In the genomic region with DNA sequence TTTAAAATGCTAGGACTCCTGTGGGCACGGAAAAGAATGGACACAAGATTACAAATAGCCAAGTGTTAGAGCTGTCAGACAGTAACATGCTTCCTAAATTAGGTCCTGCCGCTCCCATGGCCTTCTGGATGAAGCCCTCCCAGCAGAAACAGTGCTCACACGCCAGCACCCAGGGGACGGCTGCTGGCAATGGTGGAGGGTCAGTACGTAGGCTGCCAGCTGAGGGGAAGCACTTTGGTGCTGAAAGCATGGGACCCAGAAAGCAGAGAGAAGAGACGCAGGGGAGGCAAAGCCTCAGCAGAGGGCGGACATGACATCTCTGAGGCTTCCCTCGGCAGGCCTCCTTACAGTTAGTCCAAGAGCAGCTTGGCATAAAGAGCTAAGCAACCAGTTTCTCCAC, we compare ENCODE assay signal across 27 mouse cellular contexts. TPM values are rescaled to one million over a fixed set of nuclear protein-coding genes. Genes with fewer than 3 reads are reported as not detected.
"Had no signal": no experiment of that assay in that cellular context is flagged by ENCODE, and none has a peak within 500 bp of the region (broad histone marks: within the 10 kb centered on the region; RNA-seq: fewer than 3 reads in every experiment).

No protein-coding gene starts in this region.

- DNase-seq: gastrocnemius, postnatal 14 days; gastrocnemius, postnatal 36 days; heart, postnatal 14 days; kidney, adult 18-20 months; kidney, adult 8-10 months; kidney, postnatal 10 days; kidney, postnatal 25 days; kidney, postnatal 4 days; layer of hippocampus, adult 9-11 months; liver; liver, embryonic 13.5 days had no signal

- H3K27me3 ChIP-seq: heart, embryonic 13.5 days; heart, embryonic 15.5 days; hindbrain, embryonic 12.5 days; intestine, embryonic 15.5 days; limb, embryonic 12.5 days; liver, embryonic 13.5 days; liver, embryonic 15.5 days had no signal

- H3K4me2 ChIP-seq: heart, embryonic 11.5 days; heart, embryonic 13.5 days; heart, embryonic 15.5 days; hindbrain, embryonic 12.5 days; hindbrain, embryonic 14.5 days; intestine, embryonic 15.5 days; limb, embryonic 12.5 days; liver, embryonic 11.5 days; liver, embryonic 13.5 days; liver, embryonic 15.5 days had no signal

- H3K9me3 ChIP-seq: heart, embryonic 13.5 days; heart, embryonic 15.5 days; hindbrain, embryonic 10.5 days; hindbrain, embryonic 12.5 days; intestine, embryonic 15.5 days; limb, embryonic 10.5 days; limb, embryonic 12.5 days; liver, embryonic 13.5 days; liver, embryonic 15.5 days had no signal

- H3K9ac ChIP-seq: heart, embryonic 13.5 days; heart, embryonic 15.5 days; hindbrain, embryonic 12.5 days; hindbrain, embryonic 14.5 days; intestine, embryonic 15.5 days; limb, embryonic 12.5 days; liver, embryonic 13.5 days; liver, embryonic 15.5 days had no signal

- H3K4me1 ChIP-seq: hindbrain, embryonic 10.5 days had no signal

- H3K27ac ChIP-seq: heart, embryonic 13.5 days; heart, embryonic 15.5 days; hindbrain, embryonic 10.5 days; hindbrain, embryonic 12.5 days; hindbrain, embryonic 14.5 days; intestine, embryonic 15.5 days; left cerebral cortex, adult 2 months; limb, embryonic 10.5 days; limb, embryonic 12.5 days; liver, embryonic 13.5 days; liver, embryonic 15.5 days had no signal

- H3K4me3 ChIP-seq: heart, embryonic 13.5 days; heart, embryonic 15.5 days; hindbrain, embryonic 10.5 days; hindbrain, embryonic 12.5 days; intestine, embryonic 15.5 days; left cerebral cortex, adult 2 months; limb, embryonic 10.5 days; limb, embryonic 12.5 days; liver, embryonic 13.5 days; liver, embryonic 15.5 days had no signal

- ATAC-seq: hindbrain, embryonic 16.5 days; inflammation-experienced regulatory T-cells, adult 6 months; intestine, embryonic 15.5 days; intestine, postnatal 0 days had no signal

RNA-seq across cellular contexts. Expression of gene Hrk, which starts 24.8 kb away (rescaled TPM):
- total RNA-seq: granulocyte monocyte progenitor cell, adult 5-6 weeks had no signal
- polyA plus RNA-seq: heart, embryonic 11.5 days; heart, embryonic 13.5 days; liver, embryonic 15.5 days had no signal
